Mouse (Mus musculus) liver, embryonic 11.5 days (tissue): ENCODE data around the gene Cd3d. TPM values are rescaled to one million over a fixed set of nuclear protein-coding genes. Genes with fewer than 3 reads are reported as not detected.

Source experiments
- ATAC-seq: fragments of 200-750 bp; cut with Nextera tagmentation; replicated peaks from 2 replicates; pipeline ENCODE4 v1.8.0; 2017; ENCODE audit warnings: moderate number of reproducible peaks, mild to moderate bottlenecking, moderate TSS enrichment, moderate library complexity; ENCODE audit not compliant: low FRiP score
- DNase-seq: peaks from one replicate; pipeline ENCODE4 v3.0.0-alpha.2; 2017; ENCODE audit warnings: low spot score
- H3K27ac ChIP-seq: fragments of 300-500 bp; sonication (generic); 2 replicates; pipeline ENCODE4 v1.5.1; 2014; ENCODE audit warnings: mild to moderate bottlenecking, low read depth, low read length, control low read depth
- H3K27me3 ChIP-seq: fragments of 300-500 bp; sonication (generic); replicated peaks from 2 replicates; pipeline ENCODE4 v1.6.1; 2014; ENCODE audit warnings: low read length, mixed read lengths; ENCODE audit not compliant: control insufficient read depth, insufficient read depth
- H3K36me3 ChIP-seq: fragments of 300-500 bp; sonication (generic); 2 replicates; pipeline ENCODE4 v1.6.1; 2014; ENCODE audit warnings: mild to moderate bottlenecking, low read length, moderate library complexity, mixed read lengths; ENCODE audit not compliant: control insufficient read depth, insufficient read depth
- H3K4me1 ChIP-seq: fragments of 300-500 bp; sonication (generic); replicated peaks from 2 replicates; pipeline ENCODE4 v1.6.1; 2014; ENCODE audit warnings: low read length, mixed read lengths; ENCODE audit not compliant: control insufficient read depth, insufficient read depth
- H3K4me2 ChIP-seq: fragments of 300-500 bp; sonication (generic); 2 replicates; pipeline ENCODE4 v1.6.1; 2014; ENCODE audit warnings: mild to moderate bottlenecking, control low read depth, moderate library complexity
- H3K4me3 ChIP-seq: fragments of 300-500 bp; sonication (generic); 2 replicates; pipeline ENCODE4 v1.5.1; 2014; ENCODE audit warnings: low read depth, low read length, control low read depth
- H3K9ac ChIP-seq: fragments of 300-500 bp; sonication (generic); 2 replicates; pipeline ENCODE4 v1.6.1; 2014; ENCODE audit warnings: low read depth, low read length, control low read depth
- H3K9me3 ChIP-seq: fragments of 300-500 bp; sonication (generic); 2 replicates; pipeline ENCODE4 v1.6.1; 2016; ENCODE audit warnings: low read length, inconsistent platforms, mixed read lengths; ENCODE audit not compliant: control insufficient read depth
- WGBS: fragments of 180-500 bp; shearing (Covaris S2); extraction: QIAGEN DNeasy Blood & Tissue Kit; methylation state at CpG from one replicate; pipeline ENCODE4 v1.1.7; 2014; 5-methylcytosine and 5-hydroxymethylcytosine counted together
- polyA plus RNA-seq: library from polyadenylated mRNA; unstranded; fragments of >200 nt; fragmentation: Nextera tagmentation; extraction: Ambion mirVana; gene quantifications from 2 replicates; pipeline ENCODE4 v1.2.1, GENCODE M21; 2014

Gene Cd3d
- polyA plus RNA-seq, 1 experiment from 2014 or later: not detected

GRCm38 (mm10) chr9:45034526-45034925 is 52.9 kb downstream of the Cd3d start:
- DNase-seq: no peak

More at GRCm38 (mm10) chr9:45034526-45034925, 52.9 kb downstream of the Cd3d start:
- no peak overlapping the region for H3K4me3 ChIP-seq
- H3K4me1 ChIP-seq: no peaks in the 10 kb centered on the region
- H3K4me2 ChIP-seq: no peak overlapping the region
- H3K27ac ChIP-seq: no peak overlapping the region
- no peaks in the 10 kb centered on the region for H3K36me3 ChIP-seq
- 75% methylated on average over 3 of the region's 3 CpGs for WGBS
- H3K9ac ChIP-seq: no peak overlapping the region
- no peaks in the 10 kb centered on the region for H3K9me3 ChIP-seq
- H3K27me3 ChIP-seq: peaks cover 18% of the 10 kb centered on the region
- ATAC-seq: no peak

Other genes with a start within 250 kb of the Cd3d start
- 10.6 and 10.9 TPM in 2 replicates for gene Phldb1, start 246.6 kb upstream of the Cd3d start, polyA plus RNA-seq
- gene Arcn1, start 213.9 kb upstream of the Cd3d start, polyA plus RNA-seq: 171 and 202 TPM in 2 replicates
- gene Ift46, start 213.9 kb upstream of the Cd3d start, polyA plus RNA-seq: 48.9 and 54.0 TPM in 2 replicates
- 1.2 and 1.6 TPM in 2 replicates for gene Tmem25, start 182.5 kb upstream of the Cd3d start, polyA plus RNA-seq
- 5.2 and 7.3 TPM in 2 replicates for gene Ttc36, start 178.7 kb upstream of the Cd3d start, polyA plus RNA-seq
- 6.8 and 9.7 TPM in 2 replicates for gene Kmt2a, start 100.5 kb upstream of the Cd3d start, polyA plus RNA-seq
- 671 and 713 TPM in 2 replicates for gene Atp5l, start 61.0 kb upstream of the Cd3d start, polyA plus RNA-seq
- 19.5 and 23.9 TPM in 2 replicates for gene Ube4a, start 16.2 kb upstream of the Cd3d start, polyA plus RNA-seq
- gene Cd3g, start 1.4 kb upstream of the Cd3d start, polyA plus RNA-seq: 0.23 and 0.55 TPM in 2 replicates
- not detected in 2 replicates for gene Cd3e, start 27.8 kb downstream of the Cd3d start, polyA plus RNA-seq
- gene Mpzl2, start 58.0 kb downstream of the Cd3d start, polyA plus RNA-seq: 6.4 and 6.5 TPM in 2 replicates
- gene Mpzl3, start 73.4 kb downstream of the Cd3d start, polyA plus RNA-seq: 1.0 and 1.3 TPM in 2 replicates
- gene Jaml, start 97.4 kb downstream of the Cd3d start, polyA plus RNA-seq: 0.16 and 0.18 TPM in 2 replicates
- gene Scn2b, start 136.0 kb downstream of the Cd3d start, polyA plus RNA-seq: 1.9 and 2.3 TPM in 2 replicates
- 0.22 and 0.41 TPM in 2 replicates for gene Scn4b, start 156.6 kb downstream of the Cd3d start, polyA plus RNA-seq
- gene BC049352, start 200.2 kb downstream of the Cd3d start, polyA plus RNA-seq: 0.15 TPM in 1 of 2 replicates, not detected in the other
- gene Tmprss4, start 222.3 kb downstream of the Cd3d start, polyA plus RNA-seq: 0.17 TPM in 1 of 2 replicates, not detected in the other